Mouse (Mus musculus) heart, postnatal 10 days (tissue): ENCODE results near the gene Gm21750. TPM values are rescaled to one million over a fixed set of nuclear protein-coding genes. Genes with fewer than 3 reads are reported as not detected.
"Not testable (repeated sequence)": the region's sequence is repeated elsewhere in the genome, so short reads cannot be mapped to it uniquely, and the experiment has no call there.

ENCODE experiments used
- DNase-seq, 2 experiments: peaks; one replicate each; pipeline ENCODE4 v3.0.0; 2021
- intact Hi-C: fragments of 180-260 bp; cut with DNase I; formaldehyde crosslinking; loops from one replicate; pipeline ENCODE4 v1.15.1; 2025
- total RNA-seq, 2 experiments: library from RNA; stranded (reverse); gene quantifications; 2 replicates each; pipeline ENCODE4 v1.2.3; 2021

The Gm21750 gene
- not detected for total RNA-seq

GRCm38 (mm10) chr14:73660925-73661324 is at the start of gene Gm21750:
Gene Gm21750 (plus strand): TSS chr14:73661225.
- intact Hi-C loops, DNase-seq: not testable (repeated sequence)

- intact Hi-C loops, DNase-seq: not testable (repeated sequence)
Measured at GRCm38 (mm10) chr14:73614961-73615360, 46.1 kb upstream of the Gm21750 start.

GRCm38 (mm10) chr14:73620880-73621279 is 40.1 kb upstream of the Gm21750 start:
- DNase-seq = no peak
- intact Hi-C loops = no loop called here

- intact Hi-C loops = no loop called here
- no peak for DNase-seq
Measured at GRCm38 (mm10) chr14:73622988-73623387, 38.0 kb upstream of the Gm21750 start.

GRCm38 (mm10) chr14:73625469-73625868 is 35.6 kb upstream of the Gm21750 start:
- intact Hi-C loops = no loop called here
- DNase-seq = no peak

GRCm38 (mm10) chr14:73631511-73631910 is 29.5 kb upstream of the Gm21750 start:
- DNase-seq = peak; percentile 83 to 86
- intact Hi-C loops = no loop called here

- intact Hi-C loops = no loop called here
- peak; percentile 88 to 89 for DNase-seq
Measured at GRCm38 (mm10) chr14:73632648-73633263, 28.3 kb upstream of the Gm21750 start.

GRCm38 (mm10) chr14:73634356-73634755 is 26.7 kb upstream of the Gm21750 start:
- intact Hi-C loops = no loop called here
- DNase-seq = peak; percentile 14 to 21

GRCm38 (mm10) chr14:73637460-73637859 is 23.6 kb upstream of the Gm21750 start:
- intact Hi-C loops = no loop called here
- DNase-seq = no peak

GRCm38 (mm10) chr14:73650179-73650578 is 10.8 kb upstream of the Gm21750 start:
- intact Hi-C loops = no loop called here

GRCm38 (mm10) chr14:73670091-73670490 is 9.1 kb downstream of the Gm21750 start:
- intact Hi-C loops = no loop called here
- no peak for DNase-seq

More at GRCm38 (mm10) chr14:73650179-73650578, 10.8 kb upstream of the Gm21750 start:
- DNase-seq = no peak

GRCm38 (mm10) chr14:73687726-73688125 is 26.7 kb downstream of the Gm21750 start:
- intact Hi-C loops = no loop called here
- peak in 1 of 2 experiments; percentile 5 for DNase-seq

GRCm38 (mm10) chr14:73688427-73688826 is 27.4 kb downstream of the Gm21750 start:
- intact Hi-C loops = no loop called here
- DNase-seq = no peak

- DNase-seq = peak; percentile 15 to 31
- intact Hi-C loops = loop anchor here (5.0 kb wide), 1 partner anchor 902 kb away; no protein-coding TSS in a partner anchor
Measured at GRCm38 (mm10) chr14:73700256-73700655, 39.2 kb downstream of the Gm21750 start.

- intact Hi-C loops = no loop called here
Measured at GRCm38 (mm10) chr14:73709412-73710110, 48.5 kb downstream of the Gm21750 start.

More at GRCm38 (mm10) chr14:73709412-73710110, 48.5 kb downstream of the Gm21750 start:
- DNase-seq = no peak

Other genes with a start within 250 kb of the Gm21750 start
- 10 to 100 TPM; 21.1 to 22.8 TPM for gene Med4, start 151.2 kb upstream of the Gm21750 start, total RNA-seq
- gene Sucla2, start 135.9 kb upstream of the Gm21750 start, total RNA-seq = 100 to 1,000 TPM; 581 to 631 TPM
- 1 to 10 TPM; 5.3 to 7.5 TPM for gene Nudt15, start 113.0 kb upstream of the Gm21750 start, total RNA-seq